Mouse (Mus musculus) small intestine, adult 2 months (tissue): ENCODE results near the gene Gm20388. TPM values are rescaled to one million over a fixed set of nuclear protein-coding genes. Genes with fewer than 3 reads are reported as not detected.

ENCODE experiments used
- H3K27ac ChIP-seq: fragments of 200-500 bp; 2 replicates; pipeline ENCODE4 v1.5.1; 2012; ENCODE audit warnings: low read depth, low read length, control low read depth, inconsistent platforms; ENCODE audit not compliant: insufficient read depth
- H3K27me3 ChIP-seq: fragments of 200-500 bp; 2 replicates; pipeline ENCODE4 v1.6.1; 2012; ENCODE audit warnings: mild to moderate bottlenecking, moderate library complexity, low read length, inconsistent platforms; ENCODE audit not compliant: control insufficient read depth, insufficient read depth
- H3K36me3 ChIP-seq: fragments of 200-500 bp; 2 replicates; pipeline ENCODE4 v1.6.1; 2012; ENCODE audit warnings: mild to moderate bottlenecking, low read length, control low read depth, inconsistent platforms; ENCODE audit not compliant: control insufficient read depth, insufficient read depth
- H3K4me1 ChIP-seq: fragments of 200-500 bp; 2 replicates; pipeline ENCODE4 v1.6.1; 2012; ENCODE audit warnings: low read length, inconsistent platforms, mixed read lengths; ENCODE audit not compliant: control insufficient read depth, insufficient read depth, insufficient read length
- H3K4me3 ChIP-seq: fragments of 200-500 bp; 2 replicates; pipeline ENCODE4 v1.5.1; 2012; ENCODE audit warnings: low read depth, mild to moderate bottlenecking, control low read depth, inconsistent platforms, low read length, moderate library complexity
- CTCF ChIP-seq: fragments of 200-500 bp; IDR thresholded peaks from 2 replicates; pipeline ENCODE4 v1.5.1; 2012; ENCODE audit warnings: low read depth, mild to moderate bottlenecking, control low read depth, inconsistent platforms, low read length, moderate library complexity, mixed read lengths; ENCODE audit not compliant: insufficient replicate concordance, insufficient read length; ENCODE audit errors: extremely low read depth
- POLR2A ChIP-seq: fragments of 200-500 bp; IDR thresholded peaks from 2 replicates; pipeline ENCODE4 v1.6.1; 2012; ENCODE audit warnings: low read depth, mild to moderate bottlenecking, control low read depth, inconsistent platforms, low read length, moderate library complexity
- WGBS: fragments of 180-500 bp; shearing (Covaris S2); methylation state at CpG from one replicate; pipeline ENCODE4 v1.1.7; 2018; 5-methylcytosine and 5-hydroxymethylcytosine counted together
- polyA plus RNA-seq: library from polyadenylated mRNA; depleted of rRNA; stranded (reverse); fragments of >200 nt; gene quantifications from 2 replicates; pipeline ENCODE4 v1.2.3, GENCODE M21; 2012

The Gm20388 gene
- polyA plus RNA-seq, 1 experiment = 37.3 TPM

- TF ChIP-seq CTCF (no peak), POLR2A (no peak)
- no peak overlapping the region for H3K27ac ChIP-seq
- 73% methylated on average over 5 of the region's 5 CpGs for WGBS
- H3K36me3 ChIP-seq = no peaks in the 10 kb centered on the region
- H3K27me3 ChIP-seq = no peaks in the 10 kb centered on the region
- no peaks in the 10 kb centered on the region for H3K4me1 ChIP-seq
- no peak overlapping the region for H3K4me3 ChIP-seq
Observed at GRCm38 (mm10) chr8:120030447-120030846, 119.8 kb downstream of the Gm20388 start.

- H3K27ac ChIP-seq = no peak overlapping the region
- no peaks in the 10 kb centered on the region for H3K36me3 ChIP-seq
- H3K4me3 ChIP-seq = no peak overlapping the region
- 82% methylated on average over 5 of the region's 5 CpGs for WGBS
- H3K4me1 ChIP-seq = peaks cover 6% of the 10 kb centered on the region
- no peak for TF ChIP-seq POLR2A
- TF ChIP-seq CTCF = no peak
- H3K27me3 ChIP-seq = no peaks in the 10 kb centered on the region
Observed at GRCm38 (mm10) chr8:120032549-120033208, 122.0 kb downstream of the Gm20388 start.

- TF ChIP-seq CTCF (no peak), POLR2A (no peak)
- H3K27ac ChIP-seq = no peak overlapping the region
- H3K4me3 ChIP-seq = no peak overlapping the region
- H3K4me1 ChIP-seq = peaks cover 6% of the 10 kb centered on the region
- H3K27me3 ChIP-seq = no peaks in the 10 kb centered on the region
- 74% methylated on average over 6 of the region's 6 CpGs for WGBS
- no peaks in the 10 kb centered on the region for H3K36me3 ChIP-seq
Observed at GRCm38 (mm10) chr8:120034471-120034870, 123.8 kb downstream of the Gm20388 start.

GRCm38 (mm10) chr8:120036111-120036510 is 125.5 kb downstream of the Gm20388 start:
- no peak for TF ChIP-seq POLR2A
- no peak for TF ChIP-seq CTCF
- H3K36me3 ChIP-seq = no peaks in the 10 kb centered on the region
- H3K27me3 ChIP-seq = no peaks in the 10 kb centered on the region
- no peak overlapping the region for H3K4me3 ChIP-seq
- WGBS = 15% methylated on average over 9 of the region's 9 CpGs
- H3K27ac ChIP-seq = 0 out of 2 replicates have a peak overlapping the region, but pooled peaks have one; percentile 13
- peaks cover 6% of the 10 kb centered on the region for H3K4me1 ChIP-seq

GRCm38 (mm10) chr8:120036578-120036977 is 125.9 kb downstream of the Gm20388 start:
- no peak for TF ChIP-seq POLR2A
- no peak for TF ChIP-seq CTCF
- H3K36me3 ChIP-seq = no peaks in the 10 kb centered on the region
- peaks cover 6% of the 10 kb centered on the region for H3K4me1 ChIP-seq
- WGBS = 52% methylated on average over 4 of the region's 4 CpGs
- H3K27me3 ChIP-seq = no peaks in the 10 kb centered on the region
- H3K27ac ChIP-seq = 0 out of 2 replicates have a peak overlapping the region, but pooled peaks have one; percentile 13
- no peak overlapping the region for H3K4me3 ChIP-seq

DNA sequence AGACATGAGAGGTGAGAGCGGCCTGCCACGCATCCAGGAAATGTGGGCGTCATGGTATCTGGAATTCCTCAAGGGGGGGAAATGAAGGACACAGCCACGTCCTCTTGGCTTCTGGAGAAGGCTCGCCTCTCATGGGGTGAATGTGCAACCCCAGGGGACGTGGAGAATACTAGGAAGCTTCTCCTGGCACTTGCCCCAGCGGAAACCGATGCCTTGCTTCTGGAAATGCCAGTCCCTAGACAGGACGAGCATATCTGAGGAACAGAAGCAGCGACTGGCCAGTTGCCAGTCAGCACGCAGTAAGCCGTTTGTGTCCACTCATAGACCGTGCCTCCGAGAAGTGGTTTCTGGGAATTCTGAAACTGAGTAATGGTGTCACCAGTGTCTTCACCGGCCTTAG is 126.6 kb downstream of the Gm20388 start:
- H3K4me1 ChIP-seq = peaks cover 6% of the 10 kb centered on the region
- H3K36me3 ChIP-seq = no peaks in the 10 kb centered on the region
- 78% methylated on average over 15 of the region's 15 CpGs for WGBS
- H3K4me3 ChIP-seq = no peak overlapping the region
- no peak overlapping the region for H3K27ac ChIP-seq
- H3K27me3 ChIP-seq = no peaks in the 10 kb centered on the region
- TF ChIP-seq POLR2A (no peak), CTCF (no peak)

GRCm38 (mm10) chr8:120037611-120038010 is 127.0 kb downstream of the Gm20388 start:
- no peaks in the 10 kb centered on the region for H3K27me3 ChIP-seq
- TF ChIP-seq CTCF = no peak
- TF ChIP-seq POLR2A = no peak
- H3K27ac ChIP-seq = no peak overlapping the region
- 85% methylated on average over 8 of the region's 8 CpGs for WGBS
- no peak overlapping the region for H3K4me3 ChIP-seq
- no peaks in the 10 kb centered on the region for H3K36me3 ChIP-seq
- peaks cover 6% of the 10 kb centered on the region for H3K4me1 ChIP-seq
